Mouse (Mus musculus) heart, adult 2 months (tissue): ENCODE measurements around the gene Agfg2. TPM values are rescaled to one million over a fixed set of nuclear protein-coding genes. Genes with fewer than 3 reads are reported as not detected.

Experiments used
- DNase-seq, 2 experiments: peaks; one replicate each; pipeline ENCODE4 v3.0.0; 2021
- H3K27ac ChIP-seq: fragments of 200-600 bp; 2 replicates; pipeline ENCODE4 v1.8.1; 2022
- H3K27me3 ChIP-seq: fragments of 200-500 bp; 2 replicates; pipeline ENCODE4 v1.6.1; 2012; ENCODE audit warnings: mild to moderate bottlenecking, low read length, inconsistent platforms, mixed read lengths; ENCODE audit not compliant: control insufficient read depth, insufficient read depth
- H3K36me3 ChIP-seq: fragments of 200-500 bp; 2 replicates; pipeline ENCODE4 v1.6.1; 2012; ENCODE audit warnings: low read length, inconsistent platforms; ENCODE audit not compliant: control insufficient read depth, insufficient read depth
- H3K4me1 ChIP-seq: fragments of 200-500 bp; 2 replicates; pipeline ENCODE4 v1.6.1; 2011; ENCODE audit warnings: low read length; ENCODE audit not compliant: control insufficient read depth, insufficient read depth
- H3K4me3 ChIP-seq: fragments of 200-600 bp; 2 replicates; pipeline ENCODE4 v1.8.1; 2022
- H3K79me2 ChIP-seq: fragments of 200-500 bp; replicated peaks from 2 replicates; pipeline ENCODE4 v1.6.1; 2012; ENCODE audit warnings: mild to moderate bottlenecking, inconsistent platforms, low read length, moderate library complexity, mixed read lengths; ENCODE audit not compliant: control insufficient read depth, insufficient read depth
- H3K9ac ChIP-seq: fragments of 200-500 bp; 2 replicates; pipeline ENCODE4 v1.6.1; 2012; ENCODE audit warnings: low read depth, mild to moderate bottlenecking, control low read depth, inconsistent platforms, low read length, mixed read lengths
- CTCF ChIP-seq: fragments of 200-600 bp; IDR thresholded peaks from 2 replicates; pipeline ENCODE4 v1.8.1; 2022; ENCODE audit warnings: antibody characterized with exemption, mild to moderate bottlenecking, moderate library complexity
- EP300 ChIP-seq: fragments of 200-500 bp; IDR thresholded peaks from 2 replicates; pipeline ENCODE4 v1.6.1; 2011; ENCODE audit warnings: low read depth, low read length, control low read depth; ENCODE audit not compliant: insufficient read depth
- POLR2A ChIP-seq: fragments of 200-500 bp; IDR thresholded peaks from 2 replicates; pipeline ENCODE4 v1.6.1; 2011; ENCODE audit warnings: mild to moderate bottlenecking, low read depth, low read length, control low read depth; ENCODE audit not compliant: insufficient read depth
- WGBS: fragments of 180-500 bp; shearing (Covaris S2); methylation state at CpG from one replicate; pipeline ENCODE4 v1.1.7; 2018; 5-methylcytosine and 5-hydroxymethylcytosine counted together
- intact Hi-C: fragments of 180-260 bp; cut with DNase I; formaldehyde crosslinking; loops from one replicate; pipeline ENCODE4 v1.15.1; 2025
- polyA plus RNA-seq: library from polyadenylated mRNA; depleted of rRNA; stranded (reverse); fragments of >200 nt; gene quantifications from 2 replicates; pipeline ENCODE4 v1.2.3, GENCODE M21; 2012
- total RNA-seq, 2 experiments: library from RNA; stranded (reverse); gene quantifications; 2 replicates each; pipeline ENCODE4 v1.2.3; 2021

The Agfg2 gene
- total and polyA plus RNA-seq, 3 experiments, result 11.9 to 19.1 (median 15.6) TPM

DNA sequence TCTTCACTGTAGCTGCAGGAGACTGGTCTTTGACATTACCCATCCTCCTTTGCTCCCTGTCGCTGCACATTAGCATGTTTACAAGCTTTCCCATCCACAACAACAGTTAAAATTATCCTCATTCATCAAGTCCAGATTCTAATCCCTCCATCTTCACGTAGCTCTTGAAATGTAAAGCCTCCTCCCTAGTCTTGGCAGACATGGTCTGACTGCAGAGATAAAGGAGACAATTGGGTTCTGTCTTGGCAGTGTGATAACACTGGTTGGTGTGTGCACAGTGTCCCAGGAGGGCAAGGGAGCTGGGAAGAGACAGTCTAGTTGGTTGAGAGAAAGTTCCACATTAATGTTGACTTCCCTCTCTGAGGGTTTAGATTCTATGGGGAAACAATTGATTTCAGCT is 15.3 kb upstream of the Agfg2 start:
- no peaks in the 10 kb centered on the region for H3K36me3 ChIP-seq
- no peak overlapping the region for H3K27ac ChIP-seq
- H3K9ac ChIP-seq, result no peak overlapping the region
- intact Hi-C loops, result no loop called here
- H3K4me1 ChIP-seq, result no peaks in the 10 kb centered on the region
- WGBS, result 41% methylated on average over 2 of the region's 2 CpGs
- H3K4me3 ChIP-seq, result no peak overlapping the region
- H3K27me3 ChIP-seq, result no peaks in the 10 kb centered on the region
- no peak for TF ChIP-seq CTCF
- TF ChIP-seq POLR2A, result no peak
- TF ChIP-seq EP300, result no peak
- no peaks in the 10 kb centered on the region for H3K79me2 ChIP-seq
- no peak for DNase-seq

DNA sequence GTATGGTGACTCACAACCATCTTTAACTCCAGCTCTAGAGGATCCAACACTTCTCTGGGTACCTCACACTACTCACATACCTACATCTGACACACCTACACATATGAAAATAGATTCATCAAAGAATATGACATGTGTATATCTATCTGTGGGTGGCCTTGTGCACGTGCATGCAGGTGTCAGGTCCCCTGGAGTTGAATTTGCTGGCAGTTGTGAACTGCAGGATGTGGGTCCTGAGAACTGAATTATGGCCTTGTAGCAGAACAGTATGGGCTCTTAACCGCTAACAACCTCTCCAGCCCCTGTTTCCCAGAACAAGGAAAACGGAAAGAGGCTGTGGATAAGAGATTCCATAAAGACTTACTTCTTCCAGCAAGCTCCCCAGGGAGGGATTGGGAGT is 14.6 kb upstream of the Agfg2 start:
- intact Hi-C loops, result no loop called here
- Histone ChIP-seq H3K27ac (no peak overlapping the region), H3K79me2 (no peaks in the 10 kb centered on the region), H3K36me3 (no peaks in the 10 kb centered on the region), H3K9ac (no peak overlapping the region), H3K4me1 (no peaks in the 10 kb centered on the region), H3K27me3 (no peaks in the 10 kb centered on the region), H3K4me3 (no peak overlapping the region)
- TF ChIP-seq POLR2A (no peak), EP300 (no peak), CTCF (no peak)
- no peak for DNase-seq
- 45% methylated on average over 3 of the region's 3 CpGs for WGBS

DNA sequence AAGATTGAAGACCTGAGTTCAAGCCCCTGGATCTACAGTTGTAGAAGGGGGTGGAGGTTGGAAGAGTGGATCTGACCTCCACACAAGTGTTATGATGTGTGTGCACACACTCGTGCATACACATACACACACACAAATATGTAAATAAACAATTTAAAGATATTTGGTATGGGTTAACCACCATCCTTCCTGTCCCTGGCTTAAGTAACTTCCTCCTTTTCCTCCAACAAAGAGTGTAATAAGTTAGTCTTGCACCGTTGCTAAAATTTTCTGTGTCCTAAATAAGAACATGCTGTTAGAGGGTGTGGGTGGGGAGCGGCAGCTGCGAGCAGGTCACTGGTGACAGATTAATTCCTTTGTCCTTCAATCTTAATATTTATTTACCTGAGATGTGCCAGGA is 11.4 kb upstream of the Agfg2 start:
- WGBS, result 56% methylated on average over 4 of the region's 4 CpGs
- no peak for DNase-seq
- H3K79me2 ChIP-seq, result no peaks in the 10 kb centered on the region
- no peaks in the 10 kb centered on the region for H3K27me3 ChIP-seq
- no peak overlapping the region for H3K9ac ChIP-seq
- no peak for TF ChIP-seq POLR2A
- no peak for TF ChIP-seq EP300
- no peak for TF ChIP-seq CTCF
- intact Hi-C loops, result no loop called here
- H3K4me1 ChIP-seq, result no peaks in the 10 kb centered on the region
- no peak overlapping the region for H3K4me3 ChIP-seq
- H3K27ac ChIP-seq, result no peak overlapping the region
- H3K36me3 ChIP-seq, result no peaks in the 10 kb centered on the region

- no peak overlapping the region for H3K9ac ChIP-seq
- no peak overlapping the region for H3K4me3 ChIP-seq
- no peaks in the 10 kb centered on the region for H3K4me1 ChIP-seq
- no peak for DNase-seq
- WGBS, result 83% methylated on average over 3 of the region's 3 CpGs
- intact Hi-C loops, result no loop called here
- no peaks in the 10 kb centered on the region for H3K27me3 ChIP-seq
- no peak overlapping the region for H3K27ac ChIP-seq
- H3K79me2 ChIP-seq, result no peaks in the 10 kb centered on the region
- no peaks in the 10 kb centered on the region for H3K36me3 ChIP-seq
- no peak for TF ChIP-seq POLR2A
- TF ChIP-seq CTCF, result no peak
- no peak for TF ChIP-seq EP300
Observed at GRCm38 (mm10) chr5:137694796-137695195, 10.3 kb upstream of the Agfg2 start.

DNA sequence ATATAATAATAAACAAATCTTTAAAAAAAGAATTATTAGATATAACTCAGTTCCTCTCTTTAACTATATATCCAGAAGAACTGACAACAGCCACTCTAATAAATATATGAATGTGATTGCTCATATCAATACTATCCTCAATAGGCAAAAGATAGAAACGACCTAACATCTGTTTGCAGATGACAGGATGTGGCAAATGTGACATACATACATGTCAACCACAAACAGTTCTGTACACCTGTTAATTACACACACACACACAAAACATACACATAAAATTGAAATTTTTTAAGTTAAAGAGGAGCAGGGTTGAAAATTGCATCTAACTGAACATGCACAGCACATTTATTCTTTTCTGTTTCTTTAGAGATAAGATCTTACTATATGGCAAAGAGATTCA is 7.4 kb upstream of the Agfg2 start:
- no peak for TF ChIP-seq CTCF
- 61% methylated on average over 1 of the region's 1 CpGs for WGBS
- no peak for DNase-seq

DNA sequence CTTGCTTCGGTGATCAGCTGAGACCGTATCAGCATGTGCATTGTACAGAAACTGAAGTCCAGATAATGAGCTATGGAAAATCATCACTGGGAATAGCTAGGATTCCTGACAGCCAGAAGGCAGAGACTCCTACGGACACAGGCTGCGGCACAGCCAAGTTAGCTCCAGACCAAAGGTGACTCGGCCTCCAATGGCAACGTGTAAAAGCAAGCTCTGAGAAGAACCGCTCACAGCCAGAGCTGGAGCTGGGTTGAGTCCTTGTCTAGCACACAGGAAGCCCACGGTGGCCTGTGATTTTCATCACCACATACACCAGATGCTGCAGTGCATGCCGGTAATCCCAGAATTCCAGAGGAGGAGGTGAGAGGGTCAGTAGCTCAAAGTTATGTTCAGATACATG is 6.0 kb upstream of the Agfg2 start:
- H3K4me1 ChIP-seq, result no peaks in the 10 kb centered on the region
- no peak overlapping the region for H3K27ac ChIP-seq
- no peaks in the 10 kb centered on the region for H3K27me3 ChIP-seq
- no peak overlapping the region for H3K9ac ChIP-seq
- DNase-seq, result no peak
- H3K79me2 ChIP-seq, result no peaks in the 10 kb centered on the region
- TF ChIP-seq POLR2A (no peak), CTCF (no peak), EP300 (no peak)
- intact Hi-C loops, result no loop called here
- 21% methylated on average over 9 of the region's 9 CpGs for WGBS
- H3K4me3 ChIP-seq, result no peak overlapping the region
- no peaks in the 10 kb centered on the region for H3K36me3 ChIP-seq

More for the DNA sequence above, 7.4 kb upstream of the Agfg2 start:
- no peak overlapping the region for H3K4me3 ChIP-seq
- no peaks in the 10 kb centered on the region for H3K36me3 ChIP-seq
- H3K4me1 ChIP-seq, result no peaks in the 10 kb centered on the region
- H3K79me2 ChIP-seq, result no peaks in the 10 kb centered on the region
- no peak overlapping the region for H3K27ac ChIP-seq
- H3K27me3 ChIP-seq, result no peaks in the 10 kb centered on the region
- no peak overlapping the region for H3K9ac ChIP-seq
- intact Hi-C loops, result no loop called here

DNA sequence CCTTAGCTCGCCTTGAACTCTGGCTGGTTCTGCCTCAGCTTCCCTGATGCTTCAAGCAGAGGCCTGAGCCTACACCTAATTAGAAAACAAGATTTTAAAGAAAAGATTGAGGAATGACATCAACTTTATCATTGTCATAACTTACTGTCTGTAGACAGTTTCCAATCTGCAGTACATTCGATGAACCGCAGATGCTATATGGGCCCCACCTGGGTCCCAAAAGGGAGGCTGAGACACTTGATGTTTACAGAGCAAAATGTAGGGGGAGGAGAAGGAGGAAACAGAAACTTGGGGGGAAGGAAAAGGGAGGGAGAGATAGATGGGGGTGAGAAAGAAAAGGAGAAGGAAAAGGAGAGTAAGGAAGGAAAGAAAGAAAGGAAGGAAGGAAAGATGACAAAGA is 5.4 kb upstream of the Agfg2 start:
- 85% methylated on average over 3 of the region's 3 CpGs for WGBS
- intact Hi-C loops, result no loop called here
- H3K4me3 ChIP-seq, result no peak overlapping the region
- no peaks in the 10 kb centered on the region for H3K4me1 ChIP-seq
- H3K27ac ChIP-seq, result no peak overlapping the region
- TF ChIP-seq CTCF (no peak), POLR2A (no peak), EP300 (no peak)
- no peaks in the 10 kb centered on the region for H3K27me3 ChIP-seq
- DNase-seq, result no peak
- no peaks in the 10 kb centered on the region for H3K79me2 ChIP-seq
- no peak overlapping the region for H3K9ac ChIP-seq
- no peaks in the 10 kb centered on the region for H3K36me3 ChIP-seq
